Mouse (Mus musculus) spleen, adult 18-20 months (tissue): ENCODE results near the gene Gm6993.

Experiments
- DNase-seq, 2 experiments: peaks; one replicate each; pipeline ENCODE4 v3.0.0; 2022; ENCODE audit warnings: mixed read lengths in 2 of 2

The Gm6993 gene

GRCm38 (mm10) chr12:31272012-31272735, 31.6 kb downstream of the Gm6993 start:
- no peak for DNase-seq

- DNase-seq, result no peak
Measured at GRCm38 (mm10) chr12:31272846-31273245, 32.3 kb downstream of the Gm6993 start.

- DNase-seq, result no peak
Measured at GRCm38 (mm10) chr12:31273646-31274045, 33.1 kb downstream of the Gm6993 start.

- no peak for DNase-seq
Measured at GRCm38 (mm10) chr12:31275411-31275810, 34.8 kb downstream of the Gm6993 start.

- DNase-seq, result no peak
Measured at GRCm38 (mm10) chr12:31278270-31278669, 37.7 kb downstream of the Gm6993 start.

GRCm38 (mm10) chr12:31280318-31280717, 39.7 kb downstream of the Gm6993 start:
- no peak for DNase-seq

GRCm38 (mm10) chr12:31281100-31281591, 40.6 kb downstream of the Gm6993 start:
- no peak for DNase-seq

- no peak for DNase-seq
Measured at GRCm38 (mm10) chr12:31282241-31282640, 41.7 kb downstream of the Gm6993 start.

- no peak for DNase-seq
Measured at GRCm38 (mm10) chr12:31283131-31283530, 42.6 kb downstream of the Gm6993 start.

- no peak for DNase-seq
Measured at GRCm38 (mm10) chr12:31283617-31284136, 43.1 kb downstream of the Gm6993 start.

- DNase-seq, result no peak
Measured at GRCm38 (mm10) chr12:31289046-31289445, 48.5 kb downstream of the Gm6993 start.
